Mouse (Mus musculus) embryonic fibroblast, embryonic 13.5 days (primary cell): Measurements from ENCODE around the gene Enpp3. TPM values are rescaled to one million over a fixed set of nuclear protein-coding genes. Genes with fewer than 3 reads are reported as not detected.

Experiments used
- H3K27ac ChIP-seq: 2 replicates; pipeline ENCODE4 v1.5.1; 2012; ENCODE audit warnings: low read length, control low read depth, inconsistent platforms; ENCODE audit not compliant: insufficient read depth
- H3K4me1 ChIP-seq: 2 replicates; pipeline ENCODE4 v1.6.1; 2011; ENCODE audit warnings: low read length; ENCODE audit not compliant: control insufficient read depth, insufficient read depth
- H3K4me3 ChIP-seq: 2 replicates; pipeline ENCODE4 v1.5.1; 2011; ENCODE audit warnings: mild to moderate bottlenecking, control low read depth, low read length; ENCODE audit not compliant: insufficient read depth
- CTCF ChIP-seq: IDR thresholded peaks from 2 replicates; pipeline ENCODE4 v1.5.1; 2011; ENCODE audit warnings: mild to moderate bottlenecking, control low read depth, low read length, moderate library complexity, borderline replicate concordance; ENCODE audit not compliant: insufficient read depth
- POLR2A ChIP-seq: IDR thresholded peaks from 2 replicates; pipeline ENCODE4 v1.6.1; 2011; ENCODE audit warnings: low read depth, mild to moderate bottlenecking, control low read depth, low read length, moderate library complexity
- polyA plus RNA-seq: library from polyadenylated mRNA; stranded (reverse); fragments of >200 nt; gene quantifications from 2 replicates; pipeline ENCODE4 v1.2.4, GENCODE M21; 2011; ENCODE audit warnings: low read depth; ENCODE audit not compliant: missing spikeins, insufficient read length

Enpp3 gene
- polyA plus RNA-seq = 5.0 and 10.9 TPM in 2 replicates

- TF ChIP-seq POLR2A (no peak), CTCF (no peak)
- H3K27ac ChIP-seq = no peak within 1 kb of the TSS
- H3K4me1 ChIP-seq = peaks cover 5% of the 10 kb centered on the region; the same call in 1 of the 2 replicates
- no peak within 1 kb of the TSS for H3K4me3 ChIP-seq
Observed at GRCm38 (mm10) chr10:24842676-24843075, at the start of gene Enpp3. TSS of gene Enpp3 (minus strand) at chr10:24842823.

GRCm38 (mm10) chr10:24888343-24888742 is 45.7 kb upstream of the Enpp3 start:
- Histone ChIP-seq H3K4me3 (no peak overlapping the region), H3K4me1 (no peaks in the 10 kb centered on the region), H3K27ac (no peak overlapping the region)
- TF ChIP-seq CTCF (no peak), POLR2A (no peak)

- H3K4me1 ChIP-seq = no peaks in the 10 kb centered on the region
- no peak for TF ChIP-seq POLR2A
- TF ChIP-seq CTCF = peak; percentile 58; the same call in 1 of the 2 replicates
- H3K4me3 ChIP-seq = no peak overlapping the region
- H3K27ac ChIP-seq = no peak overlapping the region
Observed at GRCm38 (mm10) chr10:24886008-24886407, 43.4 kb upstream of the Enpp3 start.

GRCm38 (mm10) chr10:24873624-24874023 is 31.0 kb upstream of the Enpp3 start:
- H3K27ac ChIP-seq = no peak overlapping the region
- no peak overlapping the region for H3K4me3 ChIP-seq
- TF ChIP-seq CTCF = no peak
- no peak for TF ChIP-seq POLR2A
- H3K4me1 ChIP-seq = no peaks in the 10 kb centered on the region

- Histone ChIP-seq H3K4me1 (no peaks in the 10 kb centered on the region), H3K27ac (no peak within 1 kb of the TSS), H3K4me3 (peak within 1 kb of the TSS; percentile 82)
- TF ChIP-seq POLR2A (no peak; the same call in 1 of the 2 replicates), CTCF (peak; percentile 81)
Observed at GRCm38 (mm10) chr10:24869760-24870290, 27.2 kb upstream of the Enpp3 start, which contains the start of gene Med23. TSS of gene Med23 (plus strand) at chr10:24869986.

- H3K27ac ChIP-seq = no peak overlapping the region
- H3K4me3 ChIP-seq = no peak overlapping the region
- no peak for TF ChIP-seq CTCF
- TF ChIP-seq POLR2A = no peak
- no peaks in the 10 kb centered on the region for H3K4me1 ChIP-seq
Observed at GRCm38 (mm10) chr10:24864434-24864833, 21.8 kb upstream of the Enpp3 start.

GRCm38 (mm10) chr10:24863146-24863545 is 20.5 kb upstream of the Enpp3 start:
- H3K27ac ChIP-seq = no peak overlapping the region

GRCm38 (mm10) chr10:24841998-24842397 is 625 bp downstream of the Enpp3 start:
- H3K27ac ChIP-seq = no peak overlapping the region
- H3K4me3 ChIP-seq = no peak overlapping the region
- no peak for TF ChIP-seq CTCF
- no peak for TF ChIP-seq POLR2A
- peaks cover 5% of the 10 kb centered on the region; the same call in 1 of the 2 replicates for H3K4me1 ChIP-seq

More at GRCm38 (mm10) chr10:24863146-24863545, 20.5 kb upstream of the Enpp3 start:
- TF ChIP-seq POLR2A (no peak), CTCF (no peak)
- H3K4me3 ChIP-seq = no peak overlapping the region
- H3K4me1 ChIP-seq = no peaks in the 10 kb centered on the region

- H3K4me1 ChIP-seq = peaks cover 7% of the 10 kb centered on the region; the same call in 1 of the 2 replicates
- no peak overlapping the region for H3K4me3 ChIP-seq
- H3K27ac ChIP-seq = no peak overlapping the region
- TF ChIP-seq CTCF (no peak), POLR2A (no peak)
Observed at GRCm38 (mm10) chr10:24840795-24841194, 1.8 kb downstream of the Enpp3 start.

- Histone ChIP-seq H3K27ac (no peak overlapping the region), H3K4me3 (no peak overlapping the region), H3K4me1 (peaks cover 3% of the 10 kb centered on the region; the same call in 1 of the 2 replicates)
- TF ChIP-seq POLR2A = no peak
- no peak for TF ChIP-seq CTCF
Observed at GRCm38 (mm10) chr10:24836366-24837038, 6.1 kb downstream of the Enpp3 start.
